Mouse (Mus musculus) limb, embryonic 15.5 days (tissue): ENCODE data around the gene Nav1. TPM values are rescaled to one million over a fixed set of nuclear protein-coding genes. Genes with fewer than 3 reads are reported as not detected.

Experiments
- ATAC-seq: fragments of 200-750 bp; cut with Nextera tagmentation; 2 replicates; pipeline ENCODE4 v1.8.0; 2017; ENCODE audit warnings: low read depth, moderate TSS enrichment; ENCODE audit not compliant: insufficient number of reproducible peaks, low FRiP score, low TSS enrichment
- H3K27ac ChIP-seq: fragments of 300-500 bp; sonication (generic); 2 replicates; pipeline ENCODE4 v1.5.1; 2015; ENCODE audit warnings: moderate library complexity, mild to moderate bottlenecking, inconsistent platforms
- H3K27me3 ChIP-seq: fragments of 300-500 bp; sonication (generic); 2 replicates; pipeline ENCODE4 v1.6.1; 2015; ENCODE audit warnings: inconsistent platforms
- H3K36me3 ChIP-seq: fragments of 300-500 bp; sonication (generic); 2 replicates; pipeline ENCODE4 v1.6.1; 2015; ENCODE audit warnings: inconsistent platforms
- H3K4me1 ChIP-seq: fragments of 300-500 bp; sonication (generic); 2 replicates; pipeline ENCODE4 v1.6.1; 2015; ENCODE audit warnings: inconsistent platforms
- H3K4me2 ChIP-seq: fragments of 300-500 bp; sonication (generic); 2 replicates; pipeline ENCODE4 v1.6.1; 2015; ENCODE audit warnings: mild to moderate bottlenecking, inconsistent platforms
- H3K4me3 ChIP-seq: fragments of 300-500 bp; sonication (generic); 2 replicates; pipeline ENCODE4 v1.5.1; 2015; ENCODE audit warnings: mild to moderate bottlenecking, inconsistent platforms
- H3K9ac ChIP-seq: fragments of 300-500 bp; sonication (generic); 2 replicates; pipeline ENCODE4 v1.6.1; 2015; ENCODE audit warnings: inconsistent platforms
- H3K9me3 ChIP-seq: fragments of 300-500 bp; sonication (generic); 2 replicates; pipeline ENCODE4 v1.6.1; 2016; ENCODE audit warnings: inconsistent platforms
- WGBS: fragments of 180-500 bp; shearing (Covaris S2); methylation state at CpG from one replicate; pipeline ENCODE4 v1.1.7; 2015; 5-methylcytosine and 5-hydroxymethylcytosine counted together
- microRNA-seq: library from miRNA; unstranded; fragments of <30 nt; microRNA quantifications from one replicate; pipeline ENCODE4, GENCODE M21; 2016
- polyA plus RNA-seq: library from polyadenylated mRNA; unstranded; fragments of >200 nt; fragmentation: Nextera tagmentation; extraction: Ambion mirVana; gene quantifications from 2 replicates; pipeline ENCODE4 v1.2.1, GENCODE M21; 2015

Gene Nav1
- polyA plus RNA-seq, 1 experiment from 2014 or later, result 10.4 TPM

DNA sequence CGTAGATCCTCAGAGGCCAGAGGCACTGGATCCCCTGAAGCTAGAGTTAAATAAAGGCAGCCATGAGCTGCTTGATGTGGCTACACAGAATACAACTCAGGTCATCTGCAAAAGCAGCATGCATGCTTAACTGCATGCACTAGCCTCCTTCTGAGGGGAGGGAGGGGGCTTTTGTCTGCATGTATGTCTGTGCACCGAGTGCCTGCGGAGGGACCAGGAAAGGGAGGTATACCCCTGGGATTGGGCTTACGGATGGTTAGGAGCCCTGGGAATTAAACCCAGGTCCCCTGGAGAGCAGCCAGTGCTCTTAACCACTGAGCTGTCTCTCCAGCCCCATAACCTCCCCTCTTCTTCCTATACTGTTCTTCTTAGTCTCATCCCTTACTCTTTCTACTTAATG lies 195.0 kb downstream of the Nav1 start:
- Histone ChIP-seq H3K4me1 (no peaks in the 10 kb centered on the region), H3K4me3 (no peak overlapping the region), H3K9ac (no peak overlapping the region), H3K36me3 (peaks cover 90% of the 10 kb centered on the region), H3K27me3 (no peaks in the 10 kb centered on the region), H3K27ac (0 out of 2 replicates have a peak overlapping the region, but pooled peaks have one; percentile 27), H3K9me3 (no peaks in the 10 kb centered on the region), H3K4me2 (no peak overlapping the region)
- WGBS, result 69% methylated on average over 4 of the region's 4 CpGs
- ATAC-seq, result no peak

- no peaks in the 10 kb centered on the region for H3K4me1 ChIP-seq
- no peak overlapping the region for H3K9ac ChIP-seq
- no peaks in the 10 kb centered on the region for H3K9me3 ChIP-seq
- H3K4me3 ChIP-seq, result no peak overlapping the region
- no peaks in the 10 kb centered on the region for H3K27me3 ChIP-seq
- peaks cover 89% of the 10 kb centered on the region for H3K36me3 ChIP-seq
- H3K4me2 ChIP-seq, result no peak overlapping the region
- ATAC-seq, result no peak
- no peak overlapping the region for H3K27ac ChIP-seq
- 72% methylated on average over 2 of the region's 2 CpGs for WGBS
These were observed 196.1 kb downstream of the Nav1 start for GRCm38 (mm10) chr1:135410967-135411366.

GRCm38 (mm10) chr1:135408973-135409372 lies 198.1 kb downstream of the Nav1 start:
- H3K4me1 ChIP-seq, result no peaks in the 10 kb centered on the region
- H3K4me3 ChIP-seq, result no peak overlapping the region
- H3K9me3 ChIP-seq, result no peaks in the 10 kb centered on the region
- H3K36me3 ChIP-seq, result peaks cover 88% of the 10 kb centered on the region
- H3K9ac ChIP-seq, result no peak overlapping the region
- ATAC-seq, result no peak
- no peak overlapping the region for H3K27ac ChIP-seq
- H3K27me3 ChIP-seq, result no peaks in the 10 kb centered on the region
- 96% methylated on average over 4 of the region's 4 CpGs for WGBS
- H3K4me2 ChIP-seq, result no peak overlapping the region

- H3K9me3 ChIP-seq, result no peaks in the 10 kb centered on the region
- H3K4me3 ChIP-seq, result no peak overlapping the region
- H3K36me3 ChIP-seq, result peaks cover 88% of the 10 kb centered on the region
- no peak overlapping the region for H3K4me2 ChIP-seq
- ATAC-seq, result no peak
- H3K9ac ChIP-seq, result no peak overlapping the region
- H3K4me1 ChIP-seq, result no peaks in the 10 kb centered on the region
- no peaks in the 10 kb centered on the region for H3K27me3 ChIP-seq
- no peak overlapping the region for H3K27ac ChIP-seq
- 88% methylated on average over 7 of the region's 7 CpGs for WGBS
These were observed 201.7 kb downstream of the Nav1 start for GRCm38 (mm10) chr1:135405356-135405755.

DNA sequence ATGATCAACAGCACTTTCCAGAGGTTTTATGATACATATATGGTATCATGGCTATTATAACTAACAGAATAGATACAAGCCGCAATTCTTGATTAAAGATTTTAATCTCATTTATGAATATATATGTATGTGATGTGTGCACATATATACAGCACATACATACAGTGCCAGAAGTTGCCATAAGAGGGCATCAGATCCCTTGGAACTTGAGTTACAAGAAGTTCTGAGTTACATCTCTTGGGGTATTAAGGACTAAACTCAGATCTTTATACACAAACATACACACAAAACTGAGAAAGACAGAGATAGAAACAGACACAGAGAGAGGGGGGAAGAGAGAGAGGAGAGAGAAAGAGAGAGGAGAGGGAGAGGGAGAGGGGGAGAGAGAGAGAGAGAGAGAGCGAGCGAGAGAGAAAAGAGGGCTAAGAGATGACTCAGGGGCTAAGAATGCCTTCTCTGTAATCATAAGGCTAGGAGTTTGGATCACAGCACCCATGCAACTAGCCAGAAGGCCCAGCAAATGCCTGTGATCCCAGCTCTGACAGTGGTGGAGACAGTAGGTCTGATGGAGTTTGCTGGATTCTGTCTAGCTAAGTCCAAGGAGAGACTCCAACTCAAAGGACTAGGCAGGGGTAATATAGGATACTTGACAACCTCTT lies 205.5 kb downstream of the Nav1 start:
- Histone ChIP-seq H3K4me3 (no peak overlapping the region), H3K9ac (no peak overlapping the region), H3K27me3 (no peaks in the 10 kb centered on the region), H3K36me3 (peaks cover 82% of the 10 kb centered on the region), H3K4me2 (no peak overlapping the region), H3K9me3 (no peaks in the 10 kb centered on the region), H3K27ac (no peak overlapping the region), H3K4me1 (no peaks in the 10 kb centered on the region)
- ATAC-seq, result no peak
- WGBS, result over 99% methylated on average over 3 of the region's 3 CpGs

GRCm38 (mm10) chr1:135399466-135399865 lies 207.6 kb downstream of the Nav1 start:
- H3K27me3 ChIP-seq, result no peaks in the 10 kb centered on the region
- 94% methylated on average over 5 of the region's 5 CpGs for WGBS
- no peak overlapping the region for H3K27ac ChIP-seq
- H3K9ac ChIP-seq, result no peak overlapping the region
- H3K4me3 ChIP-seq, result no peak overlapping the region
- H3K36me3 ChIP-seq, result peaks cover 76% of the 10 kb centered on the region
- no peaks in the 10 kb centered on the region for H3K9me3 ChIP-seq
- ATAC-seq, result no peak
- no peaks in the 10 kb centered on the region for H3K4me1 ChIP-seq
- no peak overlapping the region for H3K4me2 ChIP-seq

- H3K4me2 ChIP-seq, result no peak overlapping the region
- ATAC-seq, result no peak
- no peak overlapping the region for H3K4me3 ChIP-seq
- H3K9me3 ChIP-seq, result no peaks in the 10 kb centered on the region
- no peak overlapping the region for H3K9ac ChIP-seq
- 87% methylated on average over 9 of the region's 9 CpGs for WGBS
- no peak overlapping the region for H3K27ac ChIP-seq
- no peaks in the 10 kb centered on the region for H3K27me3 ChIP-seq
- peaks cover 81% of the 10 kb centered on the region for H3K36me3 ChIP-seq
- no peaks in the 10 kb centered on the region; the same call in 1 of the 2 replicates for H3K4me1 ChIP-seq
These were observed 221.9 kb downstream of the Nav1 start for GRCm38 (mm10) chr1:135385161-135385560.

Small RNA genes lying within 50 kb of the gene (microRNA-seq; reads per million reads assigned to microRNA genes)
- gene Mir1231, result 0.61 reads per million

Other genes with a start within 250 kb of the Nav1 start
- 31.9 and 40.1 TPM in 2 replicates for gene Shisa4, start 232.1 kb downstream of the Nav1 start, polyA plus RNA-seq
- gene Ipo9, start 176.8 kb downstream of the Nav1 start, polyA plus RNA-seq, result 102 and 113 TPM in 2 replicates
- 89.7 and 104 TPM in 2 replicates for gene Csrp1, start 112.8 kb upstream of the Nav1 start, polyA plus RNA-seq
- 96.2 and 105 TPM in 2 replicates for gene Phlda3, start 158.8 kb upstream of the Nav1 start, polyA plus RNA-seq
- 231 and 577 TPM in 2 replicates for gene Tnni1, start 172.1 kb upstream of the Nav1 start, polyA plus RNA-seq
- gene Lad1, start 211.3 kb upstream of the Nav1 start, polyA plus RNA-seq, result 63.8 and 67.8 TPM in 2 replicates
- gene Tnnt2, start 229.1 kb upstream of the Nav1 start, polyA plus RNA-seq, result 87.0 and 226 TPM in 2 replicates